Comparison of ENCODE assay signal across 11 mouse cellular contexts in genomic region chr2:75019459-75019858, GRCm38 (mm10).
DNase-seq lines count a peak whose midpoint lies in the region; ATAC-seq lines count a peak whose summit lies in the region.
"Had no signal": no experiment of that assay in that cellular context is flagged by ENCODE, and none has a peak within 500 bp of the region (broad histone marks: within the 10 kb centered on the region; RNA-seq: fewer than 3 reads in every experiment).

No protein-coding gene starts in this region.

- no peaks in the 10 kb centered on the region for H3K4me1 ChIP-seq in heart, embryonic 11.5 days (ENCODE audit: control insufficient read depth, insufficient read depth, low read length)
- no peaks in the 10 kb centered on the region for H3K4me1 ChIP-seq in midbrain, embryonic 15.5 days
- H3K4me1 ChIP-seq: hindbrain, embryonic 12.5 days; liver, embryonic 15.5 days had no signal

- no peaks in the 10 kb centered on the region for H3K9me3 ChIP-seq in heart, embryonic 11.5 days (replicated peaks; ENCODE audit: control insufficient read depth, low read length)
- H3K9me3 ChIP-seq in midbrain, embryonic 15.5 days: no peaks in the 10 kb centered on the region
- H3K9me3 ChIP-seq: hindbrain, embryonic 12.5 days; liver, embryonic 15.5 days had no signal

- no peak overlapping the region for H3K27ac ChIP-seq in heart, embryonic 11.5 days (ENCODE audit: low read depth, low read length)
- H3K27ac ChIP-seq in midbrain, embryonic 15.5 days: no peak overlapping the region
- H3K27ac ChIP-seq: hindbrain, embryonic 12.5 days; liver, embryonic 15.5 days had no signal

- H3K27me3 ChIP-seq in heart, embryonic 11.5 days (ENCODE audit: control insufficient read depth, insufficient read depth, low read length): no peaks in the 10 kb centered on the region
- H3K27me3 ChIP-seq in midbrain, embryonic 15.5 days (replicated peaks): no peaks in the 10 kb centered on the region
- H3K27me3 ChIP-seq: hindbrain, embryonic 12.5 days; liver, embryonic 15.5 days had no signal

- ATAC-seq in heart, embryonic 11.5 days (replicated peaks; ENCODE audit: insufficient number of reproducible peaks, low FRiP score, low TSS enrichment): no peak
- ATAC-seq in hematopoietic stem cell, adult 5-6 weeks (replicated peaks in 1 of 2; ENCODE audit: insufficient read depth in 1 of 2, low FRiP score in 2 of 2, low TSS enrichment in 1 of 2, low read depth in 1 of 2, poor library complexity in 2 of 2, severe bottlenecking in 2 of 2): peak; percentile 89 to 95
- no peak for ATAC-seq in midbrain, embryonic 15.5 days (replicated peaks)

- H3K9ac ChIP-seq in heart, embryonic 11.5 days (ENCODE audit: low read depth, low read length): no peak overlapping the region
- H3K9ac ChIP-seq in midbrain, embryonic 15.5 days: no peak overlapping the region
- H3K9ac ChIP-seq: hindbrain, embryonic 12.5 days; liver, embryonic 15.5 days had no signal

- H3K36me3 ChIP-seq in heart, embryonic 11.5 days (ENCODE audit: control insufficient read depth, insufficient read depth, low read length): no peaks in the 10 kb centered on the region
- no peaks in the 10 kb centered on the region for H3K36me3 ChIP-seq in midbrain, embryonic 15.5 days (replicated peaks)
- H3K36me3 ChIP-seq: hindbrain, embryonic 12.5 days; liver, embryonic 15.5 days had no signal

- peak; percentile 59 to 82 for DNase-seq in heart, adult 18-20 months
- peak; percentile 11 for DNase-seq in adrenal gland, postnatal 25 days
- peak; percentile 46 to 67 for DNase-seq in thymus, adult 18-20 months
- no peak for DNase-seq in urinary bladder, adult 2 months (ENCODE audit: low spot score)
- no peak for DNase-seq in liver
- DNase-seq: cerebellum, postnatal 36 days had no signal

- H3K4me2 ChIP-seq in heart, embryonic 11.5 days: no peak overlapping the region
- H3K4me2 ChIP-seq in midbrain, embryonic 15.5 days: no peak overlapping the region
- H3K4me2 ChIP-seq: hindbrain, embryonic 12.5 days; liver, embryonic 15.5 days had no signal

- no peak overlapping the region for H3K4me3 ChIP-seq in heart, embryonic 11.5 days (ENCODE audit: low read depth, low read length)
- H3K4me3 ChIP-seq in midbrain, embryonic 15.5 days: no peak overlapping the region
- H3K4me3 ChIP-seq: hindbrain, embryonic 12.5 days; liver, embryonic 15.5 days had no signal

- 54% methylated on average over 7 of the region's 7 CpGs for WGBS in heart, embryonic 11.5 days (ENCODE audit: insufficient replicate concordance)
- WGBS in midbrain, embryonic 15.5 days: 83% methylated on average over 7 of the region's 7 CpGs

Comparison
In these comparisons a context has a peak if more than half of its experiments do, and no peak if none do; other contexts are left out.
1. DNase-seq: peak in heart, adult 18-20 months (2 of 2), adrenal gland, postnatal 25 days (single experiment) and thymus, adult 18-20 months (2 of 2); none in urinary bladder, adult 2 months (single experiment) and liver (single experiment).
2. ATAC-seq: peak in hematopoietic stem cell, adult 5-6 weeks (2 of 2); none in heart, embryonic 11.5 days (single experiment) and midbrain, embryonic 15.5 days (single experiment).